ENCODE assay signal across 9 mouse cellular contexts in the genomic region with DNA sequence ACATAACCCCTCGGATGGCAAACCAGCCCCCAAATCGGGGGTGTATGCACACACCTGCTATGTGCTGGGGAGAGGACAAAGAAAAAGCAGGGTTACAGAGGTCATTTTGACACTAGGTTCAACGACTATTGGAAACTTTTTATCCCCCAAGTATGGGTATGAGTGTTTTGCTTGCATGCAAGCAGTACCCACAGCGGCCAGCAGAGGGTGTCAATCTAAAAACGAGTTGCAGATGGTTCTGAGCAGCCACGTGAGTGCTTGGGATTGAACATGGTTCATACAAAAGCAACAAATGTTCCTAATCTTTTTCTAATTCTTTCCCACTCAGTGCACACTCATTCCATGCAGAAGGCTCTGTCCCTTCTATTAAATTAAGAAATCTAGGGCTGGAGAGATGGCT. TPM values are rescaled to one million over a fixed set of nuclear protein-coding genes. Genes with fewer than 3 reads are reported as not detected.
DNase-seq lines count a peak whose midpoint lies in the region; ATAC-seq lines count a peak whose summit lies in the region.
"Had no signal": no experiment of that assay in that cellular context is flagged by ENCODE, and none has a peak within 500 bp of the region (broad histone marks: within the 10 kb centered on the region; RNA-seq: fewer than 3 reads in every experiment).

No protein-coding gene starts in this region.

- intact Hi-C loops in left cerebral cortex, postnatal 14 days (cut with DNase I) = no loop called here

- no peak overlapping the region for H3K4me2 ChIP-seq in kidney, embryonic 14.5 days (replicated peaks; ENCODE audit: low read depth, low read length)
- H3K4me2 ChIP-seq in neural tube, embryonic 11.5 days (ENCODE audit: low read depth) = no peak overlapping the region
- H3K4me2 ChIP-seq: neural tube, embryonic 13.5 days had no signal

- no peak for ATAC-seq in kidney, embryonic 14.5 days (ENCODE audit: low FRiP score, low TSS enrichment)
- ATAC-seq in neural tube, embryonic 11.5 days (ENCODE audit: insufficient read depth, low FRiP score, low TSS enrichment) = no peak

- no peak overlapping the region for H3K4me3 ChIP-seq in kidney, embryonic 14.5 days (ENCODE audit: low read length)
- H3K4me3 ChIP-seq in neural tube, embryonic 11.5 days (ENCODE audit: low read depth, low read length) = no peak overlapping the region
- H3K4me3 ChIP-seq: neural tube, embryonic 13.5 days had no signal

- WGBS in kidney, embryonic 14.5 days = 32% methylated on average over 6 of the region's 6 CpGs
- 41% methylated on average over 6 of the region's 6 CpGs for WGBS in neural tube, embryonic 11.5 days

- no peaks in the 10 kb centered on the region for H3K9me3 ChIP-seq in kidney, embryonic 14.5 days (ENCODE audit: control insufficient read depth, low read length)
- H3K9me3 ChIP-seq in neural tube, embryonic 11.5 days (ENCODE audit: control insufficient read depth, low read length) = no peaks in the 10 kb centered on the region
- H3K9me3 ChIP-seq: neural tube, embryonic 13.5 days had no signal

- H3K36me3 ChIP-seq in kidney, embryonic 14.5 days (ENCODE audit: control insufficient read depth, insufficient read depth, low read length) = peaks cover 30% of the 10 kb centered on the region
- peaks cover 2% of the 10 kb centered on the region; the same call in 1 of the 2 replicates for H3K36me3 ChIP-seq in neural tube, embryonic 11.5 days (ENCODE audit: control insufficient read depth, insufficient read depth, low read length)

- peak; percentile 79 for DNase-seq in kidney, adult 18-20 months
- peak; percentile 58 for DNase-seq in MN1 (ENCODE audit: low spot score)
- DNase-seq in cerebellum, adult 9-10 months = peak; percentile 62
- DNase-seq in gastrocnemius, postnatal 25 days = peak; percentile 27
- DNase-seq in left cerebral cortex, postnatal 14 days (ENCODE audit: low spot score in 2 of 2) = peak; percentile 66 to 68
- DNase-seq in neural tube, embryonic 11.5 days (ENCODE audit: low spot score) = peak; percentile 71
- DNase-seq in thymus, postnatal 36 days = peak; percentile 73 to 80

- H3K27ac ChIP-seq in kidney, embryonic 14.5 days (ENCODE audit: low read depth, low read length) = no peak overlapping the region
- H3K27ac ChIP-seq in neural tube, embryonic 11.5 days (ENCODE audit: low read depth, low read length) = no peak overlapping the region
- H3K27ac ChIP-seq: neural tube, embryonic 13.5 days had no signal

- H3K4me1 ChIP-seq in kidney, embryonic 14.5 days (ENCODE audit: control insufficient read depth, insufficient read depth, low read length) = 0 out of 2 replicates have a peak, but pooled peaks cover 6% of the 10 kb centered on the region
- peaks cover 3% of the 10 kb centered on the region for H3K4me1 ChIP-seq in neural tube, embryonic 11.5 days (ENCODE audit: control insufficient read depth, insufficient read depth, low read length)

- H3K9ac ChIP-seq in kidney, embryonic 14.5 days (ENCODE audit: low read depth, low read length) = no peak overlapping the region
- H3K9ac ChIP-seq in neural tube, embryonic 11.5 days (ENCODE audit: low read length) = no peak overlapping the region
- H3K9ac ChIP-seq: neural tube, embryonic 13.5 days had no signal

- H3K27me3 ChIP-seq in kidney, embryonic 14.5 days (ENCODE audit: control insufficient read depth, insufficient read depth, low read length) = no peaks in the 10 kb centered on the region
- no peaks in the 10 kb centered on the region for H3K27me3 ChIP-seq in neural tube, embryonic 11.5 days (ENCODE audit: control insufficient read depth, insufficient read depth, low read length)
- H3K27me3 ChIP-seq: neural tube, embryonic 13.5 days had no signal

RNA-seq across cellular contexts. Expression of a gene that starts 4.4 kb away (rescaled TPM):
- polyA plus RNA-seq in kidney, embryonic 14.5 days (2014; fragmentation: Nextera tagmentation; extraction: Ambion mirVana) = 19.7 and 25.5 TPM in 2 replicates
- total RNA-seq in gastrocnemius, postnatal 25 days (2021) = 10 to 100 TPM; 29.1 to 33.9 TPM
- 10 to 100 TPM; 14.6 to 17.0 TPM for total RNA-seq in left cerebral cortex, postnatal 14 days (2021)
- polyA plus RNA-seq in neural tube, embryonic 11.5 days (2014; fragmentation: Nextera tagmentation; extraction: Ambion mirVana) = 17.6 and 25.1 TPM in 2 replicates

RNA-seq across cellular contexts. Expression of a gene that starts 4.5 kb away (rescaled TPM):
- polyA plus RNA-seq in kidney, embryonic 14.5 days (2014; fragmentation: Nextera tagmentation; extraction: Ambion mirVana) = 36.9 and 39.6 TPM in 2 replicates
- total RNA-seq in gastrocnemius, postnatal 25 days (2021) = 1 to 10 TPM; 2.6 to 3.5 TPM
- 1 to 10 TPM; 3.3 to 5.2 TPM for total RNA-seq in left cerebral cortex, postnatal 14 days (2021)
- 23.8 and 31.4 TPM in 2 replicates for polyA plus RNA-seq in neural tube, embryonic 11.5 days (2014; fragmentation: Nextera tagmentation; extraction: Ambion mirVana)

RNA-seq across cellular contexts. Expression of a gene that starts 16.9 kb away (rescaled TPM):
- polyA plus RNA-seq in kidney, embryonic 14.5 days (2014; fragmentation: Nextera tagmentation; extraction: Ambion mirVana) = 4.6 and 7.4 TPM in 2 replicates
- total RNA-seq in gastrocnemius, postnatal 25 days (2021) = 1 to 10 TPM; 1.3 to 1.5 TPM
- total RNA-seq in left cerebral cortex, postnatal 14 days (2021) = 1 to 10 TPM; 4.1 to 4.8 TPM
- 8.9 and 9.8 TPM in 2 replicates for polyA plus RNA-seq in neural tube, embryonic 11.5 days (2014; fragmentation: Nextera tagmentation; extraction: Ambion mirVana)

RNA-seq across cellular contexts. Expression of a gene that starts 18.5 kb away (rescaled TPM):
- 1,503 and 1,977 TPM in 2 replicates for polyA plus RNA-seq in kidney, embryonic 14.5 days (2014; fragmentation: Nextera tagmentation; extraction: Ambion mirVana)
- total RNA-seq in gastrocnemius, postnatal 25 days (2021) = 100 to 1,000 TPM; 229 to 254 TPM
- 100 to 1,000 TPM; 163 to 170 TPM for total RNA-seq in left cerebral cortex, postnatal 14 days (2021)
- polyA plus RNA-seq in neural tube, embryonic 11.5 days (2014; fragmentation: Nextera tagmentation; extraction: Ambion mirVana) = 902 and 917 TPM in 2 replicates

RNA-seq across cellular contexts. Expression of a gene that starts 52.3 kb away (rescaled TPM):
- polyA plus RNA-seq in kidney, embryonic 14.5 days (2014; fragmentation: Nextera tagmentation; extraction: Ambion mirVana) = 730 and 751 TPM in 2 replicates
- total RNA-seq in gastrocnemius, postnatal 25 days (2021) = 100 to 1,000 TPM; 175 to 184 TPM
- 100 to 1,000 TPM; 501 TPM for total RNA-seq in left cerebral cortex, postnatal 14 days (2021)
- 614 and 619 TPM in 2 replicates for polyA plus RNA-seq in neural tube, embryonic 11.5 days (2014; fragmentation: Nextera tagmentation; extraction: Ambion mirVana)

Comparison
In these comparisons a context has a peak if more than half of its experiments do, and no peak if none do; other contexts are left out.
1. DNase-seq: peak in every context shown above with its lines; median percentile 79 in kidney, adult 18-20 months; 76 in thymus, postnatal 36 days; 71 in neural tube, embryonic 11.5 days; 67 in left cerebral cortex, postnatal 14 days; 62 in cerebellum, adult 9-10 months; 58 in MN1; 27 in gastrocnemius, postnatal 25 days.